Mouse (Mus musculus) activated CD4-positive, CD25-positive, alpha-beta regulatory T cell, adult 4 months (primary cell): Measurements from ENCODE around the gene Prune2. TPM values are rescaled to one million over a fixed set of nuclear protein-coding genes. Genes with fewer than 3 reads are reported as not detected.

Source experiments
- ATAC-seq: one replicate; pipeline ENCODE4 v1.8.0; 2017
- polyA plus RNA-seq, 2 experiments: library from polyadenylated mRNA; unstranded; fragments of 100-300 nt; shearing (Covaris generic); gene quantifications; one replicate each; pipeline ENCODE4 v1.2.1; 2017

Gene Prune2
- polyA plus RNA-seq, 2 experiments from 2014 or later = 0.37 TPM; not detected in 1

GRCm38 (mm10) chr19:17210541-17210940, 254.6 kb downstream of the Prune2 start:
- ATAC-seq = no peak

GRCm38 (mm10) chr19:17214896-17215520, 259.1 kb downstream of the Prune2 start:
- no peak for ATAC-seq

GRCm38 (mm10) chr19:17218195-17218594, 262.3 kb downstream of the Prune2 start:
- ATAC-seq = no peak

- ATAC-seq = no peak
These were observed 267.9 kb downstream of the Prune2 start for GRCm38 (mm10) chr19:17223801-17224200.

GRCm38 (mm10) chr19:17225570-17226083, 269.7 kb downstream of the Prune2 start:
- no peak for ATAC-seq

GRCm38 (mm10) chr19:17226096-17226495, 270.2 kb downstream of the Prune2 start:
- no peak for ATAC-seq

- ATAC-seq = no peak
These were observed 274.1 kb downstream of the Prune2 start for GRCm38 (mm10) chr19:17230013-17230412.

- ATAC-seq = no peak
These were observed 282.6 kb downstream of the Prune2 start for GRCm38 (mm10) chr19:17238471-17238870.

GRCm38 (mm10) chr19:17240170-17241077, 284.5 kb downstream of the Prune2 start:
- no peak for ATAC-seq

GRCm38 (mm10) chr19:17241206-17241605, 285.3 kb downstream of the Prune2 start:
- ATAC-seq = no peak

GRCm38 (mm10) chr19:17242962-17243361, 287.0 kb downstream of the Prune2 start:
- no peak for ATAC-seq

GRCm38 (mm10) chr19:17244544-17244943, 288.6 kb downstream of the Prune2 start:
- no peak for ATAC-seq

- ATAC-seq = no peak
These were observed 291.5 kb downstream of the Prune2 start for GRCm38 (mm10) chr19:17247352-17247925.

GRCm38 (mm10) chr19:17249691-17250090, 293.8 kb downstream of the Prune2 start:
- ATAC-seq = no peak

- no peak for ATAC-seq
These were observed 294.9 kb downstream of the Prune2 start for GRCm38 (mm10) chr19:17250801-17251200.

- ATAC-seq = no peak
These were observed 295.5 kb downstream of the Prune2 start for GRCm38 (mm10) chr19:17251453-17251852.

GRCm38 (mm10) chr19:17252845-17253244, 296.9 kb downstream of the Prune2 start:
- ATAC-seq = no peak

GRCm38 (mm10) chr19:17255511-17255910, 299.6 kb downstream of the Prune2 start:
- ATAC-seq = no peak

- ATAC-seq = no peak
These were observed 300.5 kb downstream of the Prune2 start for GRCm38 (mm10) chr19:17256388-17256787.

- ATAC-seq = no peak
These were observed 300.9 kb downstream of the Prune2 start for GRCm38 (mm10) chr19:17256867-17257266.

GRCm38 (mm10) chr19:17263181-17263580, 307.3 kb downstream of the Prune2 start:
- ATAC-seq = no peak

GRCm38 (mm10) chr19:17263679-17264370, 307.9 kb downstream of the Prune2 start:
- ATAC-seq = no peak
